Mouse (Mus musculus) intestine, embryonic 15.5 days (tissue): Measurements from ENCODE around the gene Klk10. TPM values are rescaled to one million over a fixed set of nuclear protein-coding genes. Genes with fewer than 3 reads are reported as not detected.

ENCODE experiments used
- ATAC-seq: fragments of 200-750 bp; cut with Nextera tagmentation; 2 replicates; pipeline ENCODE4 v1.8.0; 2017; ENCODE audit warnings: moderate TSS enrichment, moderate library complexity
- H3K27ac ChIP-seq: fragments of 300-500 bp; sonication (generic); 2 replicates; pipeline ENCODE4 v1.5.1; 2015; ENCODE audit warnings: mild to moderate bottlenecking, inconsistent platforms
- H3K27me3 ChIP-seq: fragments of 300-500 bp; sonication (generic); replicated peaks from 2 replicates; pipeline ENCODE4 v1.6.1; 2015; ENCODE audit warnings: inconsistent platforms
- H3K36me3 ChIP-seq: fragments of 300-500 bp; sonication (generic); 2 replicates; pipeline ENCODE4 v1.6.1; 2015; ENCODE audit warnings: inconsistent platforms
- H3K4me1 ChIP-seq: fragments of 300-500 bp; sonication (generic); replicated peaks from 2 replicates; pipeline ENCODE4 v1.6.1; 2015; ENCODE audit warnings: inconsistent platforms
- H3K4me2 ChIP-seq: fragments of 300-500 bp; sonication (generic); replicated peaks from 2 replicates; pipeline ENCODE4 v1.6.1; 2015; ENCODE audit warnings: mild to moderate bottlenecking, inconsistent platforms
- H3K4me3 ChIP-seq: fragments of 300-500 bp; sonication (generic); replicated peaks from 2 replicates; pipeline ENCODE4 v1.5.1; 2015; ENCODE audit warnings: inconsistent platforms
- H3K9ac ChIP-seq: fragments of 300-500 bp; sonication (generic); 2 replicates; pipeline ENCODE4 v1.6.1; 2015; ENCODE audit warnings: inconsistent platforms
- H3K9me3 ChIP-seq: fragments of 300-500 bp; sonication (generic); 2 replicates; pipeline ENCODE4 v1.6.1; 2016; ENCODE audit warnings: inconsistent platforms
- WGBS: fragments of 180-500 bp; shearing (Covaris S2); methylation state at CpG from one replicate; pipeline ENCODE4 v1.1.7; 2015; 5-methylcytosine and 5-hydroxymethylcytosine counted together
- polyA plus RNA-seq: library from polyadenylated mRNA; unstranded; fragments of >200 nt; fragmentation: Nextera tagmentation; extraction: Ambion mirVana; gene quantifications from 2 replicates; pipeline ENCODE4 v1.2.1, GENCODE M21; 2015

Gene Klk10
- 3.0 and 3.4 TPM in 2 replicates for polyA plus RNA-seq

GRCm38 (mm10) chr7:43780746-43781145 lies at the start of gene Klk10:
Gene Klk10, plus strand, starts transcription at chr7:43781035.
- WGBS, result 32% methylated on average over 5 of the region's 5 CpGs
- Histone ChIP-seq H3K4me3 (no peak within 1 kb of the TSS), H3K9ac (no peak within 1 kb of the TSS), H3K4me2 (0 out of 2 replicates have a peak within 1 kb of the TSS, but pooled peaks have one; percentile 4), H3K27me3 (0 out of 2 replicates have a peak, but pooled peaks cover 7% of the 10 kb centered on the region), H3K27ac (no peak within 1 kb of the TSS), H3K4me1 (peaks cover 2% of the 10 kb centered on the region; the same call in 1 of the 2 replicates), H3K36me3 (no peaks in the 10 kb centered on the region), H3K9me3 (no peaks in the 10 kb centered on the region)
- no peak for ATAC-seq

GRCm38 (mm10) chr7:43747788-43748187 lies 33.0 kb upstream of the Klk10 start:
- 64% methylated on average over 1 of the region's 1 CpGs for WGBS
- Histone ChIP-seq H3K36me3 (no peaks in the 10 kb centered on the region), H3K27ac (no peak overlapping the region), H3K4me3 (no peak overlapping the region), H3K9ac (no peak overlapping the region), H3K9me3 (no peaks in the 10 kb centered on the region), H3K4me1 (no peaks in the 10 kb centered on the region), H3K4me2 (no peak overlapping the region), H3K27me3 (no peaks in the 10 kb centered on the region)
- no peak for ATAC-seq

GRCm38 (mm10) chr7:43752806-43753205 lies 28.0 kb upstream of the Klk10 start:
- 68% methylated on average over 2 of the region's 2 CpGs for WGBS
- Histone ChIP-seq H3K4me3 (no peak overlapping the region), H3K9me3 (no peaks in the 10 kb centered on the region), H3K27me3 (no peaks in the 10 kb centered on the region), H3K36me3 (no peaks in the 10 kb centered on the region), H3K4me1 (no peaks in the 10 kb centered on the region), H3K4me2 (no peak overlapping the region), H3K27ac (no peak overlapping the region), H3K9ac (no peak overlapping the region)
- ATAC-seq, result no peak

GRCm38 (mm10) chr7:43766484-43766883 lies 14.4 kb upstream of the Klk10 start:
- Histone ChIP-seq H3K4me1 (no peaks in the 10 kb centered on the region), H3K9me3 (no peaks in the 10 kb centered on the region), H3K36me3 (no peaks in the 10 kb centered on the region), H3K4me3 (no peak overlapping the region), H3K9ac (no peak overlapping the region), H3K27me3 (no peaks in the 10 kb centered on the region), H3K4me2 (no peak overlapping the region), H3K27ac (no peak overlapping the region)
- WGBS, result 43% methylated on average over 8 of the region's 8 CpGs
- no peak for ATAC-seq

GRCm38 (mm10) chr7:43768597-43768996 lies 12.2 kb upstream of the Klk10 start, which contains the start of gene Klk12:
Gene Klk12, plus strand, starts transcription at chr7:43768897.
- Histone ChIP-seq H3K4me2 (no peak within 1 kb of the TSS), H3K36me3 (no peaks in the 10 kb centered on the region), H3K9ac (no peak within 1 kb of the TSS), H3K27me3 (no peaks in the 10 kb centered on the region), H3K4me3 (no peak within 1 kb of the TSS), H3K27ac (no peak within 1 kb of the TSS), H3K9me3 (no peaks in the 10 kb centered on the region), H3K4me1 (no peaks in the 10 kb centered on the region)
- 78% methylated on average over 4 of the region's 4 CpGs for WGBS
- ATAC-seq, result no peak

GRCm38 (mm10) chr7:43769636-43770035 lies 11.2 kb upstream of the Klk10 start:
- Histone ChIP-seq H3K4me1 (no peaks in the 10 kb centered on the region), H3K27me3 (no peaks in the 10 kb centered on the region), H3K4me2 (no peak overlapping the region), H3K9me3 (no peaks in the 10 kb centered on the region), H3K4me3 (no peak overlapping the region), H3K36me3 (no peaks in the 10 kb centered on the region), H3K27ac (no peak overlapping the region), H3K9ac (no peak overlapping the region)
- 87% methylated on average over 8 of the region's 8 CpGs for WGBS
- ATAC-seq, result no peak

- no peak for ATAC-seq
- Histone ChIP-seq H3K9ac (no peak overlapping the region), H3K4me2 (no peak overlapping the region), H3K27ac (no peak overlapping the region), H3K36me3 (no peaks in the 10 kb centered on the region), H3K27me3 (no peaks in the 10 kb centered on the region), H3K9me3 (no peaks in the 10 kb centered on the region), H3K4me3 (no peak overlapping the region), H3K4me1 (no peaks in the 10 kb centered on the region)
- WGBS, result 88% methylated on average over 10 of the region's 10 CpGs
These were observed 10.1 kb upstream of the Klk10 start for GRCm38 (mm10) chr7:43770701-43771100.

- H3K9ac ChIP-seq, result no peak overlapping the region
- H3K4me2 ChIP-seq, result no peak overlapping the region
- no peaks in the 10 kb centered on the region for H3K27me3 ChIP-seq
- no peaks in the 10 kb centered on the region for H3K36me3 ChIP-seq
- no peak overlapping the region for H3K4me3 ChIP-seq
- H3K9me3 ChIP-seq, result no peaks in the 10 kb centered on the region
- no peak for ATAC-seq
- H3K4me1 ChIP-seq, result no peaks in the 10 kb centered on the region
- 90% methylated on average over 6 of the region's 6 CpGs for WGBS
- no peak overlapping the region for H3K27ac ChIP-seq
These were observed 8.9 kb upstream of the Klk10 start for GRCm38 (mm10) chr7:43771916-43772315.

- Histone ChIP-seq H3K27me3 (no peaks in the 10 kb centered on the region), H3K36me3 (no peaks in the 10 kb centered on the region), H3K4me1 (no peaks in the 10 kb centered on the region), H3K9ac (no peak overlapping the region), H3K27ac (no peak overlapping the region), H3K4me2 (no peak overlapping the region), H3K9me3 (no peaks in the 10 kb centered on the region), H3K4me3 (no peak overlapping the region)
- ATAC-seq, result no peak
- WGBS, result 70% methylated on average over 3 of the region's 3 CpGs
These were observed 7.9 kb upstream of the Klk10 start for GRCm38 (mm10) chr7:43772901-43773300.

- H3K27me3 ChIP-seq, result no peaks in the 10 kb centered on the region
- no peak for ATAC-seq
- H3K4me3 ChIP-seq, result no peak within 1 kb of the TSS
- H3K36me3 ChIP-seq, result no peaks in the 10 kb centered on the region
- no peaks in the 10 kb centered on the region for H3K4me1 ChIP-seq
- no peak within 1 kb of the TSS for H3K4me2 ChIP-seq
- 88% methylated on average over 5 of the region's 5 CpGs for WGBS
- no peaks in the 10 kb centered on the region for H3K9me3 ChIP-seq
- no peak within 1 kb of the TSS for H3K27ac ChIP-seq
- H3K9ac ChIP-seq, result no peak within 1 kb of the TSS
These were observed 6.5 kb upstream of the Klk10 start, which contains the start of gene Klk11 for GRCm38 (mm10) chr7:43774364-43774763. Gene Klk11, plus strand, starts transcription at chr7:43774604.

- H3K4me1 ChIP-seq, result no peaks in the 10 kb centered on the region
- no peak overlapping the region for H3K4me3 ChIP-seq
- no peaks in the 10 kb centered on the region for H3K27me3 ChIP-seq
- H3K9me3 ChIP-seq, result no peaks in the 10 kb centered on the region
- H3K4me2 ChIP-seq, result no peak overlapping the region
- H3K9ac ChIP-seq, result no peak overlapping the region
- no peaks in the 10 kb centered on the region for H3K36me3 ChIP-seq
- no peak overlapping the region for H3K27ac ChIP-seq
- peak; percentile 24 for ATAC-seq
- WGBS, result 62% methylated on average over 5 of the region's 6 CpGs
These were observed 6.0 kb upstream of the Klk10 start for GRCm38 (mm10) chr7:43774802-43775201.

GRCm38 (mm10) chr7:43775311-43776057 lies 5.4 kb upstream of the Klk10 start:
- no peaks in the 10 kb centered on the region for H3K36me3 ChIP-seq
- 49% methylated on average over 7 of the region's 7 CpGs for WGBS
- peak; percentile 58; the same call in 1 of the 2 replicates for ATAC-seq
- no peak overlapping the region for H3K4me2 ChIP-seq
- no peaks in the 10 kb centered on the region for H3K4me1 ChIP-seq
- no peak overlapping the region for H3K9ac ChIP-seq
- no peaks in the 10 kb centered on the region for H3K27me3 ChIP-seq
- no peak overlapping the region for H3K4me3 ChIP-seq
- H3K27ac ChIP-seq, result no peak overlapping the region
- H3K9me3 ChIP-seq, result no peaks in the 10 kb centered on the region

GRCm38 (mm10) chr7:43776506-43776905 lies 4.3 kb upstream of the Klk10 start:
- ATAC-seq, result no peak
- WGBS, result 79% methylated on average over 5 of the region's 5 CpGs
- Histone ChIP-seq H3K4me3 (no peak overlapping the region), H3K9ac (no peak overlapping the region), H3K27me3 (no peaks in the 10 kb centered on the region), H3K27ac (no peak overlapping the region), H3K4me2 (no peak overlapping the region), H3K4me1 (no peaks in the 10 kb centered on the region), H3K9me3 (no peaks in the 10 kb centered on the region), H3K36me3 (no peaks in the 10 kb centered on the region)
